Mouse (Mus musculus) bone marrow macrophage, adult 2 months (primary cell): ENCODE results near the gene Atp1a3.

Source experiments
- CTCF ChIP-seq: IDR thresholded peaks from 2 replicates; pipeline ENCODE4 v1.5.1; 2012; ENCODE audit warnings: low read depth, mild to moderate bottlenecking, low read length, moderate library complexity
- POLR2A ChIP-seq: IDR thresholded peaks from 2 replicates; pipeline ENCODE4 v1.6.1; 2012; ENCODE audit warnings: mild to moderate bottlenecking, low read depth, low read length, borderline replicate concordance

DNA sequence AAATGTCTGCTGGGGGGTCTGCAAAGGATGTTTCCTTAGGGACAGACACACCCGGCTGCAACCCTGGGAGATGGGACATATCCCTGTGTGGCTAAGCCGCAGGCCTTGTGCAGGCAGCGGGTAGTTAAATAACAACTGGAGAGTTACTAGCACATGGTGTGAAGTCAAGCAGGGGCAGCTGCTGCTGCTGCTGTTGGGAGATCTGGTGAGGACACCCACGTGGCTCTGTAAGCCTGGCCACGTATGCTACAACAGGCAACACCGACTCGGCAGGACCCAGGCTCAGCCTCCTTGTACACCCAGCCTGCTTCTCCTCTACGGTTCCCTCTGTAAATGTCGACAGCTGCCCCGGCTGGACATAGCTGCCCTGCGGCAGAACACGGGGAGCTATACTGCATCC, 36.2 kb upstream of the Atp1a3 start:
- TF ChIP-seq CTCF = no peak
- no peak for TF ChIP-seq POLR2A
